Mouse (Mus musculus): ENCODE results near the gene Xaf1. TPM values are rescaled to one million over a fixed set of nuclear protein-coding genes. Genes with fewer than 3 reads are reported as not detected.
A peak's percentile ranks its signal among the peaks of the same experiment; 100 is the strongest.

The Xaf1 gene
- polyA plus RNA-seq, 1 experiment from 2014 or later = 8.6 TPM

DNA sequence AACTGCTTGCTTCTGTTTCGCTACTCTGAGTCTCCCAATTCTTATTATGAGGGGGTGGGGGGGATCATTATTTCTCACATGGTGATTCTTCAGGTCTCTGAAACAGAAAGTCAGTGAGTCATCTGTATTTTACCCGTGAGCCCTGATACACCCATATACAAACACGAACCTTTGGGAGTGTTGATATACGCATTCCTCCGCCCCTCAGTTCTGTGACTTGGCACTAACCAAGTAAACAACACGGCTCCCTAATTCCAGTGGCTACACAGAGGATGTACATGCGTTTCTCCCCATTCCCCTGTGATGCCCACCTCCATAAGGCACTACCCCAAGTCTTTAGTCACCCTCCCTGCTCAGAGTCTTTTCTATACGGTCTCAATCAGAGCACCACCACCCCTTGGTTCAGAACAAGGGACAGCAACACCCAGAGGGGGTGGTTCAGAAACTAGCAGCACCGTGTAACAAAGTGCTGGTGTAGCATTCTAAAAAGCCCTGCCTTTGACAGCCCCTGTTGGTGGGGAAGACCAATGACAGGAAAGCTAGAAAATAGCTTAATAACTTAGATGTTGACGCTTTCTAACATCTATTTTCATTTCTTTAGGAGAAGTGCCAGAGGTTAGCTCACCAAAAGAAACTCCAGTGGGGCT, 10.0 kb downstream of the Xaf1 start:
- no peak for TF ChIP-seq CTCF (IDR thresholded peaks at IDR 0.05)
- ChIA-PET CTCF (interaction anchor here (1.5 kb wide), 1 partner anchor 90 kb away, joined by 3 read pairs; no protein-coding TSS in a partner anchor), POLR2A (interaction anchor here (0.6 kb wide), 1 partner anchor 188 kb away, joined by 3 read pairs; no protein-coding TSS in a partner anchor)
- DNase-seq (ENCODE audit: low read depth, low spot score) = no peak
- in situ Hi-C loops (cut with MboI; ENCODE audit: low pct_unique_long_range_greater_than_20kb) = no loop called here
- no peaks in the 10 kb centered on the region for H3K27me3 ChIP-seq
- ATAC-seq = no peak

DNA sequence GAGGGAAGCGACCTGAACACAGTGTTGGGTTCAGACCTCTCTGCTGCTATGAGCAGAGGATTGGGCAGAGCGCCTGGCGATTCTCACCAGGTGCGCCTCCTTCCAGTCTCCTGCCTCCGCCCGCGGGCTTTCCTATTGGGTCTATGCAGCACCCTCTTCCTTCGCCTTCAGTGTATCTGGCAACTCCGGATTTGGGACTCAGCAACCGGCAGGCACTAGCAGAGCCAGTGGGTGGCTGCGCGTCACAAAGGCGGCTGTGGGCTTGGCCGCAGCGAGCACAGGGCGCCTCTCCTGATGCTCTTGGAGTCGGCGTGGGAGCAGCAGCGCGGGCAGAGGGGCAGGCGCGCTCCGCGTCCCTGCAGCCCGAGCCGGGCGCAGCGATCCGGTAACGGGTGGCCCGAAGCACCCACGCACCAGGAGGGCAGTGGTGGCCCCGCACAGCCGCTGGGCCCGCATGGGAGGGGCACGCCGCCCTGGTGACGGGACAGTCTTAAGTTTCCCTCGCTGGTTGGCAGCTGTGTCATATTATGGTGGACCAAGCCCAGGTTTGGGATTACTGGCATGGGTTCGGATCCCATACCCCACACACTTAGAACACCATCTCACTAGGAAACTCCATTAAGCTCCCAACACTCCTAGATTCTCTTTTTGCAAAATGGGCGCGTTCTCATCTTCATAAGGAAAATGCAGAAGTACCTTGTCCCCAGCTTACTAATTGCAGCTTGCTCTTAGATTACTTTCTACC, 12.9 kb downstream of the Xaf1 start, which contains the start of gene Fbxo39:
Gene Fbxo39 (plus strand): TSS at position 294 of the 745 bp plus-strand sequence.
- in situ Hi-C loops (cut with MboI; ENCODE audit: low pct_unique_long_range_greater_than_20kb) = no loop called here
- H3K27me3 ChIP-seq = no peaks in the 10 kb centered on the region
- ATAC-seq (no peak), DNase-seq (ENCODE audit: low read depth, low spot score) (no peak)
- CTCF ChIA-PET = interaction anchor here (1.9 kb wide), 1 partner anchor 48 kb away, joined by 4 read pairs; no protein-coding TSS in a partner anchor
- POLR2A ChIA-PET = no interaction called here
- TF ChIP-seq CTCF (IDR thresholded peaks at IDR 0.05) = no peak

DNA sequence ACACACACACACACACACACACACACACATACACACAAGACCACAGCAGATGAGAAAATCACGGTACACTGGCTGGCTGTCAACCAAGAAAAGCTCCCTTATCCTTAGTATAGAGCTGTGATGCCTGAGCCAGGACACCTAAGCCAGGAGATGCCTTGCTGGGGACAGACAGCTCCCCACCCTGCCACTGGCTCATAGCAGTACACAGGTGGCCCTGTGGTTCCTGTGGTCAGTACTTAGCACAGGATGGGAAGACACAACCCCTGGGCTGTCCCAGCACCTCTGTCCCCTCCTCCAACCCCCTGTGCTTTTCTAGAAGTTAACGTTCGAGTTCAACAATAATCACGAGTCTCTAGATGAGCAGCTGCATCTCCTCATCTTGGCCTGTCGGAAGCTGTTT, 16.6 kb downstream of the Xaf1 start:
- ATAC-seq = no peak
- no peak for DNase-seq (ENCODE audit: low read depth, low spot score)
- ChIA-PET POLR2A (no interaction called here), CTCF (interaction anchor here (1.7 kb wide), 1 partner anchor 26 kb away, joined by 5 read pairs; no protein-coding TSS in a partner anchor)
- in situ Hi-C loops (cut with MboI; ENCODE audit: low pct_unique_long_range_greater_than_20kb) = no loop called here
- no peak for TF ChIP-seq CTCF (IDR thresholded peaks at IDR 0.05)
- no peaks in the 10 kb centered on the region for H3K27me3 ChIP-seq

DNA sequence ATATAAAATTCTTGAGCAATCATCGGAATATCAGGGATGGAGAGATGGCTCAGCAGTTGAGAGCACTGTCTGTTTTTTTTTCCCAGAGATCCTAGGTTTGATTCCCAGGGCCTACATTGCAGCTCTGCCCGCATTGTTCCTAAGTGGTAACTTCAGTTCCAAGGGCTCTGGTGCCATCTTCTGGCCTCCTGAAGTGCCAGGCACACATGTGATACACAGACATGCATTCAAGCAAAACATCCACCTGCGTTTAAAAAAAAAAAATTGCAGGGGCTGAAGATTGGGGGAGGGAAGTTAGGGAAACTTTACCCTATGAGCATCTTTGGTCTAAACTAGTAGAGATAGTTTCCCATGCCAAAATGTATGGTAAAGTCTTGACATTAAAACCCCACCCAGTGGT, 23.0 kb downstream of the Xaf1 start:
- peak; percentile 67 for TF ChIP-seq CTCF (IDR thresholded peaks at IDR 0.05)
- POLR2A ChIA-PET = no interaction called here
- CTCF ChIA-PET = interaction anchor here (0.7 to 1.4 kb wide), 5 partner anchors 9 to 35 kb away, joined by 3 to 5 read pairs (median 3); partner anchors contain the start of gene Xaf1
- in situ Hi-C loops (cut with MboI; ENCODE audit: low pct_unique_long_range_greater_than_20kb) = loop anchor here (5.0 kb wide), 1 partner anchor 102 kb away; no protein-coding TSS in a partner anchor
- ATAC-seq (no peak), DNase-seq (ENCODE audit: low read depth, low spot score) (no peak)
- no peaks in the 10 kb centered on the region for H3K27me3 ChIP-seq

DNA sequence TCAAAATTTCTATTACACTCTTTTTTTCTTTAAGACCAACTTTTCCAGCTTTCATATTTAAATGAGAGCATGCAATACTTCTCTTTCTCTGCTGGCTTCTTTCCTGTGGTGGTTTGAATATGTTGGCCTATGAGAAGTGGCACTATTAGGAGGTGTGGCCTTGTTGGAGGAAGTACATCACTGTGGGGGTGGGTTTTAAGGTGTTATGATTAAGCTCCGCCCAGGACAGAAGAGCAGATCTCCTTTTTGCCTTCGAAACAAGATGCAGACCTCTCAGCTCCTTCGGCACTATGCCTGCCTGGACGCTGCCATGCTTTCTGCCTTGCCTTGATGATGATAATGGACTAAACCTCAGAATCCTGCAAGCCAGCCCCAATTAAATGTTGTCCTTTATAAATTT, 24.3 kb downstream of the Xaf1 start:
- ChIA-PET CTCF (interaction anchor here (0.9 kb wide), 1 partner anchor 105 kb away, joined by 3 read pairs; no protein-coding TSS in a partner anchor), POLR2A (interaction anchor here (0.6 kb wide), 1 partner anchor 260 kb away, joined by 3 read pairs; no protein-coding TSS in a partner anchor)
- in situ Hi-C loops (cut with MboI; ENCODE audit: low pct_unique_long_range_greater_than_20kb) = loop anchor here (25.0 kb wide), 1 partner anchor 263 kb away; no protein-coding TSS in a partner anchor
- H3K27me3 ChIP-seq = no peaks in the 10 kb centered on the region
- no peak for ATAC-seq
- no peak for TF ChIP-seq CTCF (IDR thresholded peaks at IDR 0.05)
- no peak for DNase-seq (ENCODE audit: low read depth, low spot score)

DNA sequence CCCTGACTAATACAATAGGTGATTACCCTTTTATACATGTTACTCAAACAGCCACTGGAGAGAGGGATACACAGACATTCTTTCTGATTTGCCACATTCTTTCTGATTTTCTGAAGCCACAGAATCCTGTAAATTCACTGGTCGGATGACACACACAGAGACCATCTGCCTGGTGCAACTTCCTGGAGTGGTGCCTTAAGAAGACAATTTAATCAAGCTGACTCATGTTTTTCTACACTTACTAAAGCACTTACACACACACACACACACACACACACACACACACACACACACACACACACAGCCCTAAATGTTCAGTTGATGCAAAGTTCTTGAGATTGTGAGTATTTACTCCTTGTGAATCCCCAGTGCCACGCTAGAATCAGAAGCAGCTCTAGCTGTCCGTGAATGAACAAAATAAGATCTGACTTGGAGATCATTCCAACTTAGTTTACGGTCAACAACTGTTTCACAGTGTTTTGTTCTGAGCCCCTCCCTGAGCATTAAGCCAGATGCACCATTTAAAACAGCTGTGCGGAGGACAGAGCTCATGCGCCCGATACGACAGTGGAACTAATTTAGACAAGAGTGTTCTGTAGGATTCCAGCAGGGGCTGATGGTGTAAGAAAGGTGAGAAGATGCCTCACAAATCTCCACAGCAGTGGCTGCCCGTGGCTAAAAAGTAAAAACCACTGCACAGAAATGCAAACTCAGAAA, 31.7 kb downstream of the Xaf1 start:
- DNase-seq (ENCODE audit: low read depth, low spot score) (no peak), ATAC-seq (no peak)
- TF ChIP-seq CTCF (IDR thresholded peaks at IDR 0.05) = no peak
- POLR2A ChIA-PET = interaction anchor here (0.6 kb wide), 1 partner anchor 45 kb away, joined by 3 read pairs; no protein-coding TSS in a partner anchor
- CTCF ChIA-PET = interaction anchor here (0.8 to 1.7 kb wide), 3 partner anchors 8 to 96 kb away, joined by 3 read pairs; no protein-coding TSS in a partner anchor
- in situ Hi-C loops (cut with MboI; ENCODE audit: low pct_unique_long_range_greater_than_20kb) = loop anchor here (25.0 kb wide), 1 partner anchor 271 kb away; no protein-coding TSS in a partner anchor
- no peaks in the 10 kb centered on the region for H3K27me3 ChIP-seq

DNA sequence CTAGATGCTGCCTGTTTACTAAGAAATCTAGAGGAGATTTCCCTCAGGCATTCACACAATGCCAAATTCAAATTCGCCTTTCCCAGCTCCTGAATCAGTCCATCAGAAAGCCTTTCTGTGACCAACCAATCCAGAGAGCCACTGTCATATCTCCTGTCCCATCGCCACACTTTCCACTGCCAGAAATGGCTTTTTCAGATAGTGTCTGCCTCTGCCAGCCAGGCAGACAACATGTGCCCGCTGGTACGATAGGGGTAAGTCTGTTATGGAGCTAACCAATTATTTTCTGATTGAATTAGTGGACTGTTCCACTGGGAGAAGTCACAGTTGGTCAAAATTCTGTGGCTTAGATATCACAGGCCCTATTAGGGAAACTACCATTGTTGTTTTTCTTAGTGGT, 33.2 kb downstream of the Xaf1 start:
- H3K27me3 ChIP-seq = no peaks in the 10 kb centered on the region
- DNase-seq (ENCODE audit: low read depth, low spot score) (no peak), ATAC-seq (no peak)
- no peak for TF ChIP-seq CTCF (IDR thresholded peaks at IDR 0.05)
- in situ Hi-C loops (cut with MboI; ENCODE audit: low pct_unique_long_range_greater_than_20kb) = loop anchor here (25.0 kb wide), 1 partner anchor 272 kb away; no protein-coding TSS in a partner anchor
- CTCF ChIA-PET = interaction anchor here (1.2 to 1.9 kb wide), 3 partner anchors 9 to 95 kb away, joined by 3 to 5 read pairs (median 3); no protein-coding TSS in a partner anchor
- POLR2A ChIA-PET = no interaction called here

DNA sequence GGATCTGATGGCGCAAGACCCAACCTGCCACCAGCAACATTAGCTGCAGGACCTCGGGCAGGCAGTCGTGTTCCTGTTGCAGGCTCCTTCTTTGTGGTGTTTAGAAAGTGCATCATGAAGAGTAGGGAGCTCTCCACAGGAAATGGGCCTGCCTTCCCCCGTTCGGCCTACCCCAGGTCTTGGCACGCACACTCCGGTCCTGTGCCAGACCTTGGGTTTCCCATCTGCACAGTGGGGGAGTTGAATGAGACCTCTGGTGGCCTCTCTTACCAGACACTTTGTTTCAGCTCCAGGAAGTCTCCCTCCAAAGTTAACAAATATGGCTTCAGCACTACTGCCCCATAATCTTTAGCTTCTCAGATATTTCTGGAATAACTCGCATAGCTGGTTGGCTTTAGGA, 35.3 kb downstream of the Xaf1 start:
- H3K27me3 ChIP-seq = no peaks in the 10 kb centered on the region
- DNase-seq (ENCODE audit: low read depth, low spot score) = no peak
- CTCF ChIA-PET = interaction anchor here (1.2 kb wide), 1 partner anchor 10 kb away, joined by 3 read pairs; no protein-coding TSS in a partner anchor
- in situ Hi-C loops (cut with MboI; ENCODE audit: low pct_unique_long_range_greater_than_20kb) = loop anchor here (25.0 kb wide), 1 partner anchor 274 kb away; no protein-coding TSS in a partner anchor
- POLR2A ChIA-PET = no interaction called here
- ATAC-seq = no peak
- no peak for TF ChIP-seq CTCF (IDR thresholded peaks at IDR 0.05)

DNA sequence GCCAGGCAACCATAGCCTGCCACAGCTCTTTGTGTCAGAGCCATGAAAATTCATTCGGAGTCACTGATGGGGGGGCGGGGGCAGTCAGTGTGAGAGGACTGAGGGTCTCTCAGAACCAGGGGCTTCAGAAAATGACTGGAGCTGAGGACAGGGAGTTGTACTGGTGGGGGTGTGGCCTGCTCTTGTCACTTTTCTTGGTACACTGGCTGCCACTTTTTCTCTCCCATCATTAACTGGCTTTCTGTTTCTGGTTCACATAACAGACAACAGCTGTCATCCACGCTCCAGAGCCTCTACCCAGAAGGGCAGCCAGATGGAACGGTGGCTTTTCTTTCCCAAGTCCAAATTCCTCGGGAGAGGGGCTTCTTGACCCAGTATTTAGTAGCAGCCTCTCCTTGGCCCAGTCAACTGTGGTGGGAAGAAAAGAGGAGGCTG, 37.0 kb downstream of the Xaf1 start:
- in situ Hi-C loops (cut with MboI; ENCODE audit: low pct_unique_long_range_greater_than_20kb) = loop anchor here (25.0 kb wide), 1 partner anchor 276 kb away; no protein-coding TSS in a partner anchor
- TF ChIP-seq CTCF (IDR thresholded peaks at IDR 0.05) = no peak
- no peaks in the 10 kb centered on the region for H3K27me3 ChIP-seq
- ChIA-PET POLR2A (interaction anchor here (1.1 kb wide), 1 partner anchor 9 kb away, joined by 3 read pairs; no protein-coding TSS in a partner anchor), CTCF (interaction anchor here (1.4 kb wide), 1 partner anchor 14 kb away, joined by 5 read pairs; no protein-coding TSS in a partner anchor)
- no peak for ATAC-seq
- DNase-seq (ENCODE audit: low read depth, low spot score) = no peak

All from Patski (cell line).